Mouse (Mus musculus): Measurements from ENCODE around the gene Gpr65.

Gpr65 gene

GRCm38 (mm10) chr12:98282776-98283486, 14.5 kb downstream of the Gpr65 start:
- peak; percentile 72 for DNase-seq (ENCODE audit: low read depth)

DNA sequence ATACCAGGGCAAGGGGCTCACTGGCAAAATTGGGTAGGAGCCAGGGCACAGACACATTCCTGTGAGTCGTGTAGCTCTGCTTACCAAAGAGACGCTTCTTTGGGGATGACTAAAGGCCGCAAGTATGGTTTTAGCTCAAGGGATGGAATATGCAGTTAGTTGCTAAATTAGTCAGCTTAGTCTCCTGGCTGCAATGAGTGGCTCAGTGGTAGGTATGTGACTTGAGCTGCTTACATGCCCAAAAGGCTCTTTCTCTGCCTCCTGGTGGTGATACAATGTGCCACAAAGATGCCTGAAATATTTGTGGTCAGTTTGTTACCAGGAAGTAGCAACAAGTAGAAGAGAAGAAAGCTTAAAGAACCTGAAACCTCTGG, 15.0 kb downstream of the Gpr65 start:
- peak; percentile 74 for DNase-seq (ENCODE audit: low read depth)

GRCm38 (mm10) chr12:98284477-98284876, 16.0 kb downstream of the Gpr65 start:
- no peak for DNase-seq (ENCODE audit: low read depth)

GRCm38 (mm10) chr12:98290475-98290874, 22.0 kb downstream of the Gpr65 start:
- DNase-seq (ENCODE audit: low read depth) = no peak

- DNase-seq (ENCODE audit: low read depth) = no peak
These were observed 23.8 kb downstream of the Gpr65 start for GRCm38 (mm10) chr12:98292278-98292677.

GRCm38 (mm10) chr12:98294241-98294640, 25.8 kb downstream of the Gpr65 start:
- DNase-seq (ENCODE audit: low read depth) = no peak

GRCm38 (mm10) chr12:98301980-98302379, 33.5 kb downstream of the Gpr65 start:
- DNase-seq (ENCODE audit: low read depth) = no peak

DNA sequence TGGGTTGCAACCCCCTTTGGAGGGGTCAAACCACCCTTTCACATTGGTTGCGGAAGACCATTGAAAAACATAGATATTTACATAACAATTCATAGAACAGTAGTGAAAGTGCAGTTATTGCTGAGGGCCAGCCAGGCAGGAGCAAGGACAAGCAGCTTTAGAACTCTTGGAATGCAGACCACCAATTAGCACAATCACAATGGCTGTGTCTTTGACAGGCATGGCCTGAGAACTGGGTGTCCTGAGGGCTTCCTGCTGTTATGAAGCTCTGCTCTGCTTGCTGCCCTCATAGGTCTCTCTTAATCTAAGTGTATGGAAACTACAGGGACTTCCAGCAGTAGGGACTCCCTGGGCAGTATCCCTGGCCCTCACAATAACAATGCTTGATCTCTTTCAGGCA, 34.6 kb downstream of the Gpr65 start:
- DNase-seq (ENCODE audit: low read depth) = no peak

DNA sequence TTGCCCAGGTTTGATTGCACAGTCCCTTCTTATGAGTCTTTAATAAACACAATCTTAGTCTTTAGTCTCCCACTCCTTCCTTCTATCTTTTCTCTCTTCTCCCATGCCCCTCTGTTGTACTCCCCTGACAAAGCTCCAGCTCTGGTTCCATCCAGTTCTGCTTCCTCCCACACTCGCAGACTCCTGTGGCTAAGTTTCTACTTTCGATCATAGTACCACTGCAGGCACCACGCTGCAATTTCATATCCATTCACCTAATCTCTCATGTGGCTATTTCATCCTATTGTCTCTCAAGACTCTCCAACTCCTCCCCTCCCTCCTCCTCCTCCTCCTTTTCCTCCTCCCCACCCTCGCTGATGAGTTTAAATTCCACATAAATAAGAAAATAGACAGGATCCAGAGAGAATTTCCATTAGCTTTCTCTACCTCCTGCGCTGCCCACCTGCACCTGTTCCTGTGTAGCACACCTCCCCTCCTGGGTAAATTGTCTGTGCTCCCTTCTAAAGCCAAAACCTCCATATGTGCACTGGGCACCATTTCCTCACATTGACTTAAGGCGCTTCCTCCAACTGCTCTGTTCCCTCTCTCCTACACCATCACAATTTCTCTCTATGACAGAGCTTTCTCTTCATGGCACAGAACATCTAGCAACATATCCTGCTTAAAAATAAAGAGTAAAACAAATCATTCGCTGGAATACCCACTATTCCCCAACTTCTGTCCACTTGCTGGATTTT, 38.9 kb downstream of the Gpr65 start:
- no peak for DNase-seq (ENCODE audit: low read depth)

- DNase-seq (ENCODE audit: low read depth) = no peak
These were observed 43.1 kb downstream of the Gpr65 start for GRCm38 (mm10) chr12:98311376-98312083.

GRCm38 (mm10) chr12:98315924-98316323, 47.5 kb downstream of the Gpr65 start:
- DNase-seq (ENCODE audit: low read depth) = no peak

DNA sequence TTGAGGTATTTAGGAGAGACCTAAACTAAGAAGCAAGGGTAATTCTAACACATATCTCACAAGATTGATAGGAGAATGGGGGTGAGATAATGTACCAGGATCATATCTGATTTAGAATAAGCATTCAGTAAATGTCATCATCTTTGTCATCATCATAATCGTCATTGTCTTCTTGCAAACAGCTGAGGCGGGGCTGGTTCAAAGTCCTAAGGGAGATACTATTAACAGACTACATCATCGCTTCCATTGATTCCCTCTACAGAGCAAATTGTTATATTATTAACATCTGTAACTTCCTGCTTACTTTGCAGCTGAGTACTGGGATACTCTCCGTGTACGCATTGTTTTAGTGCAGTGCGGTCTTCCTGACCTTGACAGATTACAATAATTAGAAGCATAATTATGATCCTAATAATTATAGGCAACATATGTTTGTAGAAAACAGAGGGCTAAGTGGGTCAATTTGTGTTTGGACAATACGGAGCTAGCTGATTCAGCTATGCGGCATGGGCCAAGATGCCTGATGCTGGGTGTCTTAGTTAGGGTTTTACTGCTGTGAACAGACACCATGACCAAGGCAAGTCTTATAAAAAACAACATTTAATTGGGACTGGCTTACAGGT, 49.4 kb downstream of the Gpr65 start:
- no peak for DNase-seq (ENCODE audit: low read depth)

- DNase-seq (ENCODE audit: low read depth) = no peak
These were observed 54.0 kb downstream of the Gpr65 start for GRCm38 (mm10) chr12:98322426-98322825.

GRCm38 (mm10) chr12:98324170-98324569, 55.7 kb downstream of the Gpr65 start:
- peak; percentile 52 for DNase-seq (ENCODE audit: low read depth)
